Mouse (Mus musculus) testis, postnatal 10 days (tissue): Measurements from ENCODE around the gene Glra4.
A peak's percentile ranks its signal among the peaks of the same experiment; 100 is the strongest.
"Not testable (repeated sequence)": the region's sequence is repeated elsewhere in the genome, so short reads cannot be mapped to it uniquely, and the experiment has no call there.

Source experiments
- DNase-seq: peaks from one replicate; pipeline ENCODE4 v3.0.0; 2021; ENCODE audit warnings: low spot score

Glra4 gene

DNA sequence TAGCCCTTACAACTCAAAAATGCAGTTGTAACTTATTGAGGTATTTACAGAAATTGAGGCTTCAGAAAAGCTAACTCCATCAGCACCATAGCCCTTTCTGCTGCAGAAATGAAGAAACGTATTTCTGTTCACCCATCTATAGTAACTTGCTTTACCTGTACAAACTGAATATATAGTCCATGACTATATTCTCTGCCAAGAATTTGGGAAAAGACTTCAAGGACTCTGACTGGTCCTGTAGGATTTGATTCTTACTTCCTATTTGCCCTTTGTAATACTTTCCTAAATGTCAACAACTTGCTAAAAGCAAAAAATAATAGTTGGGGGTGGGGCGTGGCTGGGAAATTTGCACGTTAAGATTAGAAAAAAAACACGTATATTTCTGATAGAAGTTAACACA is 47.9 kb downstream of the Glra4 start:
- no peak for DNase-seq

DNA sequence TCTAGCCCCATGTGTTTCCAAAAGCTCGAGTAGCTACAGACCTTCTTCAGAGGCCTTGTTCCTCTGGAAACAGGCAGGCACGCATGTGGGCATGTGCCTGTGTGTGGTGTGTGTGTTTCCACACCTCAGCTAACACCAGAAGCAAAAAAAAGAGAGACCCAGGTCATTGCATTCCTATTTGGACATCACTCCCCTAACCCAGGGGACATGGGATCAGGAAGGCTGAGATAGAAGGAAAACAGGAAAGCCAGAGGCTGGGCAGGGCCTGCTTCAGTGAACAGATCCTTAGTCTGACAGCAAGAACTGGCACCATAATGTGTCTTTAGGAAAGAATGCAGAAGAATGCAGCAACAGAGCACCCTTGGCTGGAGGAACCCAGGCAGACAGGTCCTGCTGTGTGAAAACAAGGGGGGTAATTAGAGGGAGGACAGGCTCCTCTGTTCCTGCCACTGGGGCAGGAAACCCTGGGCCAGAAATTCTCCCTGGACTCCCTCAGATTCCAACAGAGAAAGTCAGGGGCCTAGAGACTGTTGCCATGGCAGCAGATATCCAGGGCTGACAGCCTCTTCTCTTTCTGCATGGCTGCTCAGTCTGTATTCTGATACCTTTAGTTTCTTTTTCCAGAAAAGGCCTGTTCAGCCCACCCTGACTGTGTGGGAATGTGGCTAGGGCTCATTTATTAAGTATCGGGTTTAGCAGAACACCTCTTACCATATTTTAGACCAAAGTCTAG is 65.0 kb downstream of the Glra4 start:
- DNase-seq: not testable (repeated sequence)

DNA sequence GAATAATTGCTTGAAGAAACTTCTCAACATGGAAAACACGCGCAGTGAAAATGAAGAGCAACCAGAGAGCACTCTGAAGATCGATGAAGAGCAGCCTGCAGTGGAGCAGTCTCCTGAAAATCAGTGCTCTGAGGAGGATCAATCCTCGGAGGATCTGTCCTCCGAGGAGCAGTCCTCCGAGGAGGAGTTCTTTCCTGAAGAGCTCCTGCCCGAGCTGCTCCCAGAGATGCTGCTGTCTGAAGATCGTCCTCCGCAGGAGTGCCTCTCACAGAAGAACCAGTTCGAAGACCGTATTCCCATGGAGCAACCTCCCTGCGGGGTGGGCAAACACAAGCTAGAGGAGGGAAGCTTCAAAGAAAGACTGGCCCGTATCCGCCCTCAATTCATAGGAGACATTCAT is 71.2 kb downstream of the Glra4 start:
- DNase-seq: no peak

DNA sequence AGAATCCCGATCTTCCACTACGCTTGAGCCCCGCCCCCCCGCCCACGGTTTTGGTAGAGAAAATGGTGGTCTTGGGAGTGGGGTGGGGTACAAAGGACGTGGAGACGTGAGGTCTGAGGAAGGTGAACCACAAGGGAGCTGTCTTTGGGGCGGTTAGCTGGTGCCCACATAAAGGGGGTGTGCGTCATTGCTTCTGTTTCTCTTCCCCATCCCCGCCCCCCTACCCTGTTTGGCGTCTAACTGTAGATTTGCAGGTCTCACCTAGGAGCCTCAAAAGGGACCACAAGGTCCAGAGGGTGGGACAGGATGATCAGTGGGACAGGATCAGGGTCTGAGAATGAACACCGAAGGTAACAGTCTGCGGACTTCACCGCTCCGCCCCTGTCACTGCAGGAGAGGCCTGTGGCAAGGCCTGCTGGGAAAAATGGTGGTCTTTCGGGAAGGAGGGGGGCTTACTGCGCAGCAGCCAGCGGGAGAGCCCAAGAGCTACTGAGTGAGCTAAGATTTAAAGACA is 71.7 kb downstream of the Glra4 start:
- DNase-seq: peak; percentile 51
